Mouse (Mus musculus) C2C12 (cell line): ENCODE results near the gene Adad2.

Source experiments
- CTCF ChIP-seq: IDR thresholded peaks from one replicate; pipeline ENCODE4 v1.5.1; 2011; ENCODE audit not compliant: control insufficient read depth, insufficient read depth, insufficient read length
- MYOD1 ChIP-seq: IDR thresholded peaks from one replicate; pipeline ENCODE4 v1.6.1; 2011; ENCODE audit warnings: low read depth; ENCODE audit not compliant: control insufficient read depth, insufficient read length

GRCm38 (mm10) chr8:119568951-119569350 is 43.6 kb upstream of the Adad2 start:
- no peak for TF ChIP-seq CTCF
- TF ChIP-seq MYOD1 = no peak
